Mouse (Mus musculus): ENCODE measurements at regions not wholly inside any gene's neighbourhood (a gene's known extent, or its start where the extent isn't known, plus 50 kb on each side); places are given as distances from the start of the nearest gene placed in this dataset.

GRCm38 (mm10) chr16:15493236-15493635 lies 176.0 kb downstream of the Gm21897 start:
- no peaks in the 10 kb centered on the region for H3K27me3 ChIP-seq (ENCODE audit: insufficient read depth, low read length)
- no peak overlapping the region for H3K4me3 ChIP-seq (ENCODE audit: low read depth, low read length)
- no peaks in the 10 kb centered on the region for H3K9me3 ChIP-seq (ENCODE audit: low read length)
- no peak overlapping the region for H3K4me2 ChIP-seq (ENCODE audit: low read depth, low read length, poor library complexity, severe bottlenecking)
- no peaks in the 10 kb centered on the region for H3K4me1 ChIP-seq (ENCODE audit: insufficient read depth, low read length)
- DNase-seq (ENCODE audit: low spot score) = no peak
- H3K36me3 ChIP-seq (ENCODE audit: insufficient read depth, low read length) = no peaks in the 10 kb centered on the region
- 70% methylated on average over 2 of the region's 2 CpGs for WGBS
- H3K9ac ChIP-seq (replicated peaks; ENCODE audit: low read length, poor library complexity, severe bottlenecking) = no peak overlapping the region
- no peak for TF ChIP-seq CTCF (IDR thresholded peaks at IDR 0.05)
- ATAC-seq (ENCODE audit: low FRiP score) = no peak
- no peak overlapping the region for H3K27ac ChIP-seq (ENCODE audit: low read depth, low read length)

Measured in midbrain, postnatal 0 days (tissue).